Mouse (Mus musculus): ENCODE results near the gene Sh2d6.
A peak's percentile ranks its signal among the peaks of the same experiment; 100 is the strongest.

- TF ChIP-seq CTCF (IDR thresholded peaks at IDR 0.05; ENCODE audit: borderline replicate concordance, insufficient read depth, low read length) (0 out of 2 replicates have a peak, but pooled peaks have one; percentile 36), POLR2A (IDR thresholded peaks at IDR 0.05; ENCODE audit: low read depth, low read length) (no peak)
Observed at GRCm38 (mm10) chr6:72534035-72534809, 12.7 kb upstream of the Sh2d6 start.

All from embryonic fibroblast, embryonic 13.5 days (primary cell).